Mouse (Mus musculus) CH12.LX (cell line): Measurements from ENCODE around the gene Acot7. TPM values are rescaled to one million over a fixed set of nuclear protein-coding genes. Genes with fewer than 3 reads are reported as not detected.

Experiments
- DNase-seq: peaks from one replicate; pipeline ENCODE4 v3.0.0-alpha.2; 2013; ENCODE audit errors: extremely low read depth
- H3K27ac ChIP-seq: 2 replicates; pipeline ENCODE4 v1.5.1; 2012; ENCODE audit warnings: low read depth, mild to moderate bottlenecking, control low read depth, moderate library complexity; ENCODE audit not compliant: insufficient read depth
- H3K27me3 ChIP-seq: replicated peaks from 2 replicates; pipeline ENCODE3; 2012; ENCODE audit warnings: inconsistent platforms
- H3K36me3 ChIP-seq, 2 experiments: replicated peaks in 1 of 2; 2 replicates each; pipeline versions ENCODE3 to v1.6.1; 2012; ENCODE audit warnings: inconsistent platforms in 1 of 2, low read length in 1 of 2, mild to moderate bottlenecking in 1 of 2, mixed read lengths in 1 of 2, moderate library complexity in 1 of 2; ENCODE audit not compliant: control insufficient read depth in 1 of 2, insufficient read depth in 1 of 2
- H3K4me1 ChIP-seq, 2 experiments: 2 replicates each; pipeline ENCODE4 v1.6.1; 2012; ENCODE audit warnings: inconsistent platforms in 1 of 2, moderate library complexity in 1 of 2; ENCODE audit not compliant: insufficient read depth in 2 of 2, control insufficient read depth in 1 of 2
- H3K4me2 ChIP-seq: 2 replicates; pipeline ENCODE4 v1.6.1; 2012; ENCODE audit warnings: low read depth, mild to moderate bottlenecking, control low read depth; ENCODE audit not compliant: poor library complexity, insufficient read depth, severe bottlenecking
- H3K4me3 ChIP-seq, 3 experiments: fragments of 150-350 bp in 1 of 3; sonication (generic) in 1 of 3; replicated peaks in 1 of 3; 2 replicates each; pipeline versions ENCODE3 to v1.5.1; 2011 to 2012; ENCODE audit warnings: low read depth in 2 of 3, low read length in 2 of 3, mild to moderate bottlenecking in 2 of 3, moderate library complexity in 2 of 3, control low read depth in 1 of 3, improper control_type of control experiment in 1 of 3, inconsistent platforms in 1 of 3, mixed read lengths in 1 of 3; ENCODE audit not compliant: poor library complexity in 1 of 3
- H3K79me2 ChIP-seq: replicated peaks from 2 replicates; pipeline ENCODE4 v1.6.1; 2012; ENCODE audit warnings: mild to moderate bottlenecking, moderate library complexity; ENCODE audit not compliant: control insufficient read depth, poor library complexity, insufficient read depth, severe bottlenecking; ENCODE audit errors: extremely low read depth
- H3K9ac ChIP-seq: 2 replicates; pipeline ENCODE4 v1.6.1; 2012; ENCODE audit warnings: low read depth, mild to moderate bottlenecking, control low read depth, moderate library complexity; ENCODE audit not compliant: insufficient read depth
- H3K9me3 ChIP-seq: replicated peaks from 2 replicates; pipeline ENCODE3; 2012; ENCODE audit warnings: low read length, inconsistent platforms, mixed read lengths
- CHD2 ChIP-seq: IDR thresholded peaks from 2 replicates; pipeline ENCODE4 v1.6.1; 2011; ENCODE audit warnings: low read length, improper control_type of control experiment
- CTCF ChIP-seq, 2 experiments: IDR thresholded peaks in 1 of 2; conservative IDR thresholded peaks in 1 of 2; 2 replicates each; pipeline ENCODE4 v1.5.1; 2011 to 2012; ENCODE audit warnings: low read depth in 2 of 2, low read length in 2 of 2, improper control_type of control experiment in 1 of 2, inconsistent platforms in 1 of 2, mild to moderate bottlenecking in 1 of 2, moderate library complexity in 1 of 2
- ELF1 ChIP-seq: IDR thresholded peaks from 2 replicates; pipeline ENCODE4 v1.6.1; 2014; ENCODE audit warnings: low read depth, mild to moderate bottlenecking, inconsistent platforms, low read length, improper control_type of control experiment
- GABPA ChIP-seq: IDR thresholded peaks from 2 replicates; pipeline ENCODE4 v1.6.1; 2012; ENCODE audit warnings: low read depth, low read length, improper control_type of control experiment, inconsistent platforms; ENCODE audit not compliant: insufficient replicate concordance
- HCFC1 ChIP-seq: IDR thresholded peaks from 2 replicates; pipeline ENCODE4 v1.6.1; 2012; ENCODE audit warnings: low read depth, mild to moderate bottlenecking, inconsistent platforms, low read length, improper control_type of control experiment
- JUN ChIP-seq: IDR thresholded peaks from 2 replicates; pipeline ENCODE4 v1.6.1; 2011; ENCODE audit warnings: low read depth, mild to moderate bottlenecking, low read length, improper control_type of control experiment, moderate library complexity; ENCODE audit not compliant: insufficient read depth
- JUND ChIP-seq: conservative IDR thresholded peaks from 2 replicates; pipeline ENCODE4 v1.6.1; 2011; ENCODE audit warnings: low read depth, low read length, improper control_type of control experiment
- MXI1 ChIP-seq: IDR thresholded peaks from 2 replicates; pipeline ENCODE4 v1.6.1; 2011; ENCODE audit warnings: mild to moderate bottlenecking, low read depth, low read length, improper control_type of control experiment
- MYC ChIP-seq: IDR thresholded peaks from 2 replicates; pipeline ENCODE4 v1.6.1; 2011; ENCODE audit warnings: low read depth, mild to moderate bottlenecking, improper control_type of control experiment, low read length
- PAX5 ChIP-seq: IDR thresholded peaks from 2 replicates; pipeline ENCODE4 v1.6.1; 2012; ENCODE audit warnings: low read length, inconsistent platforms, mixed read lengths
- POLR2AphosphoS2 ChIP-seq: IDR thresholded peaks from 2 replicates; pipeline ENCODE4 v1.6.1; 2011; ENCODE audit warnings: low read depth, low read length, improper control_type of control experiment
- RCOR1 ChIP-seq: conservative IDR thresholded peaks from 2 replicates; pipeline ENCODE4 v1.6.1; 2012; ENCODE audit warnings: low read depth, mild to moderate bottlenecking, inconsistent platforms, low read length, improper control_type of control experiment
- TBP ChIP-seq: conservative IDR thresholded peaks from 2 replicates; pipeline ENCODE4 v1.6.1; 2011; ENCODE audit warnings: low read depth, low read length, improper control_type of control experiment
- UBTF ChIP-seq: IDR thresholded peaks from 2 replicates; pipeline ENCODE4 v1.6.1; 2012; ENCODE audit warnings: low read depth, mild to moderate bottlenecking, inconsistent platforms, low read length, improper control_type of control experiment, moderate library complexity
- USF2 ChIP-seq: conservative IDR thresholded peaks from 2 replicates; pipeline ENCODE4 v1.6.1; 2011; ENCODE audit warnings: low read depth, low read length, improper control_type of control experiment
- ZC3H11A ChIP-seq: IDR thresholded peaks from 2 replicates; pipeline ENCODE4 v1.6.1; 2012; ENCODE audit warnings: low read depth, mild to moderate bottlenecking, inconsistent platforms, low read length, improper control_type of control experiment
- ZMIZ1 ChIP-seq: IDR thresholded peaks from 2 replicates; pipeline ENCODE4 v1.6.1; 2012; ENCODE audit warnings: low read depth, mild to moderate bottlenecking, inconsistent platforms, low read length, improper control_type of control experiment
- ZNF384 ChIP-seq: IDR thresholded peaks from 2 replicates; pipeline ENCODE4 v1.6.1; 2012; ENCODE audit warnings: low read depth, low read length, improper control_type of control experiment, inconsistent platforms
- dilution Hi-C: fragments of 300-500 bp; cut with MboI; formaldehyde crosslinking; loops from 2 replicates; pipeline ENCODE4 v1.14.3; 2020; ENCODE audit warnings: low sequenced_read_pairs; ENCODE audit not compliant: extremely low pct_unique_long_range_greater_than_20kb, extremely low pct_ligation_motif_present
- in situ Hi-C: fragments of 300-500 bp; cut with MboI; formaldehyde crosslinking; loops from 3 replicates; pipeline ENCODE4 v1.14.3; 2019; ENCODE audit warnings: low sequenced_read_pairs, low pct_ligation_motif_present, low pct_unique_long_range_greater_than_20kb, mixed read lengths
- polyA plus RNA-seq: library from polyadenylated mRNA; unstranded; fragments of >175 nt; gene quantifications from 2 replicates; pipeline ENCODE4 v1.2.1, GENCODE M21; 2012; ENCODE audit warnings: low read depth; ENCODE audit not compliant: insufficient read length
- total RNA-seq, 2 experiments: library from RNA; depleted of rRNA; stranded (reverse); fragments of 300-350 nt in 1 of 2; fragments of >200 nt in 1 of 2; gene quantifications; 2 replicates each; pipeline ENCODE4 v1.2.3; 2012 to 2014

Acot7 gene
- total and polyA plus RNA-seq, 3 experiments, result 29.0 to 71.1 (median 61.6) TPM

GRCm38 (mm10) chr4:152302012-152302411, 124.1 kb downstream of the Acot7 start:
- in situ Hi-C loops, result no loop called here
- dilution Hi-C loops, result no loop called here
- Histone ChIP-seq H3K4me2 (no peak overlapping the region), H3K4me1 (peaks cover 9 to 25% of the 10 kb centered on the region in 2 experiments; a peak in 3 of 4 replicates), H3K27me3 (no peaks in the 10 kb centered on the region), H3K36me3 (peaks cover 44 to 74% of the 10 kb centered on the region in 2 experiments), H3K79me2 (peaks cover 5% of the 10 kb centered on the region; the same call in 1 of the 2 replicates), H3K9ac (no peak overlapping the region), H3K27ac (no peak overlapping the region), H3K9me3 (no peaks in the 10 kb centered on the region), H3K4me3 (no peak overlapping the region)
- DNase-seq, result no peak
- TF ChIP-seq JUN (no peak), HCFC1 (no peak), ZC3H11A (no peak), ELF1 (no peak), ZMIZ1 (no peak), RCOR1 (no peak), GABPA (no peak)

DNA sequence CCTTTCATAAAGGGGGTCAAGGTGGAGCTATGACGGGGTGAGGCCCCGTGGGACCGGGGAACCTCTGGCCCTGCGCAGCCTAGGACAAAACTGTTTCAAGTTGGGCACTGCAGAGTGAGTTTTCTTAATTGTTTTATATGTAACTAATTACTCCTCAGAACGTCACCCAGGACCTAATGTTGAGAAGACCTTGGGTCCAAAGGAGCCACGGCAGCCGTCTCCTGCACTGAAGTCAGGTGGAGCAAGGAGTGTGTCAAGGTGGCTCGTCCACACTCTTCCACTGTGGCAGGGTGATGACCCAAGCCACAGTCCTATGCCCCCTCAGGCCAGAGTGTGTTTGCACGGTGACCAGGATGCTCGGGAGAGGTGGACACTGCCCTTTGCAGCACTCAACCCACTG, 125.2 kb downstream of the Acot7 start:
- no peak for DNase-seq
- dilution Hi-C loops (no loop called here), in situ Hi-C loops (no loop called here)
- H3K9me3 ChIP-seq, result no peaks in the 10 kb centered on the region
- no peak overlapping the region for H3K9ac ChIP-seq
- no peaks in the 10 kb centered on the region; the same call in 1 of the 2 replicates for H3K79me2 ChIP-seq
- H3K27ac ChIP-seq, result no peak overlapping the region
- H3K4me1 ChIP-seq, result peaks cover 9 to 20% of the 10 kb centered on the region in 2 experiments; a peak in 3 of 4 replicates
- H3K27me3 ChIP-seq, result no peaks in the 10 kb centered on the region
- TF ChIP-seq USF2 (no peak), JUND (no peak), MYC (no peak), TBP (no peak), POLR2AphosphoS2 (no peak), MXI1 (no peak), PAX5 (no peak), HCFC1 (no peak), ZC3H11A (no peak), CTCF (conservative IDR thresholded peaks at IDR 0.05 in 1 of 2, IDR thresholded peaks at IDR 0.05 in 1 of 2; ENCODE audit: low read depth in 2 of 2, low read length in 2 of 2) (no peak), ZNF384 (no peak), UBTF (no peak), JUN (no peak), CHD2 (no peak)
- peaks cover 44 to 84% of the 10 kb centered on the region in 2 experiments for H3K36me3 ChIP-seq
- no peak overlapping the region for H3K4me3 ChIP-seq
- H3K4me2 ChIP-seq, result no peak overlapping the region
